Mouse (Mus musculus): ENCODE measurements around the gene Il1b. TPM values are rescaled to one million over a fixed set of nuclear protein-coding genes. Genes with fewer than 3 reads are reported as not detected.

The Il1b gene
- total and polyA plus RNA-seq, 2 experiments from 2014 or later: 0.27 TPM; not detected in 1

GRCm38 (mm10) chr2:129398176-129398575 is 27.2 kb upstream of the Il1b start:
- ATAC-seq (ENCODE audit: insufficient read depth, low read depth): no peak
- 62% methylated on average over 3 of the region's 3 CpGs for WGBS

GRCm38 (mm10) chr2:129393524-129393923 is 22.6 kb upstream of the Il1b start:
- Histone ChIP-seq H3K36me3 (replicated peaks; ENCODE audit: control insufficient read depth, insufficient read depth, low read length) (no peaks in the 10 kb centered on the region), H3K4me3 (ENCODE audit: low read depth, low read length) (no peak overlapping the region), H3K9ac (replicated peaks; ENCODE audit: low read depth, low read length) (no peak overlapping the region), H3K4me2 (ENCODE audit: low read depth, low read length) (no peak overlapping the region), H3K27ac (ENCODE audit: low read depth) (no peak overlapping the region), H3K4me1 (ENCODE audit: control insufficient read depth, insufficient read depth) (no peaks in the 10 kb centered on the region), H3K9me3 (replicated peaks; ENCODE audit: control insufficient read depth, low read length) (no peaks in the 10 kb centered on the region), H3K27me3 (ENCODE audit: control insufficient read depth, insufficient read depth, low read length) (no peaks in the 10 kb centered on the region)
- TF ChIP-seq CTCF (IDR thresholded peaks at IDR 0.05; ENCODE audit: low read depth) (peak; percentile 64), EP300 (IDR thresholded peaks at IDR 0.05; ENCODE audit: low read depth) (no peak)
- 23% methylated on average over 6 of the region's 6 CpGs for WGBS
- DNase-seq (ENCODE audit: low spot score) (peak; percentile 29), ATAC-seq (ENCODE audit: insufficient read depth, low read depth) (no peak; the same call in 1 of the 2 replicates)

More at GRCm38 (mm10) chr2:129398176-129398575, 27.2 kb upstream of the Il1b start:
- H3K4me1 ChIP-seq (ENCODE audit: control insufficient read depth, insufficient read depth): no peaks in the 10 kb centered on the region
- no peaks in the 10 kb centered on the region for H3K27me3 ChIP-seq (ENCODE audit: control insufficient read depth, insufficient read depth, low read length)
- no peak overlapping the region for H3K27ac ChIP-seq (ENCODE audit: low read depth)
- H3K9ac ChIP-seq (replicated peaks; ENCODE audit: low read depth, low read length): no peak overlapping the region
- TF ChIP-seq EP300 (IDR thresholded peaks at IDR 0.05; ENCODE audit: low read depth) (no peak), CTCF (IDR thresholded peaks at IDR 0.05; ENCODE audit: low read depth) (no peak)
- DNase-seq (ENCODE audit: low spot score): no peak
- H3K9me3 ChIP-seq (replicated peaks; ENCODE audit: control insufficient read depth, low read length): no peaks in the 10 kb centered on the region
- H3K36me3 ChIP-seq (replicated peaks; ENCODE audit: control insufficient read depth, insufficient read depth, low read length): no peaks in the 10 kb centered on the region
- no peak overlapping the region for H3K4me2 ChIP-seq (ENCODE audit: low read depth, low read length)
- no peak overlapping the region for H3K4me3 ChIP-seq (ENCODE audit: low read depth, low read length)

- Histone ChIP-seq H3K9me3 (replicated peaks; ENCODE audit: control insufficient read depth, low read length) (no peaks in the 10 kb centered on the region), H3K27ac (ENCODE audit: low read depth) (no peak overlapping the region), H3K9ac (replicated peaks; ENCODE audit: low read depth, low read length) (no peak overlapping the region), H3K4me2 (ENCODE audit: low read depth, low read length) (no peak overlapping the region), H3K27me3 (ENCODE audit: control insufficient read depth, insufficient read depth, low read length) (no peaks in the 10 kb centered on the region), H3K36me3 (replicated peaks; ENCODE audit: control insufficient read depth, insufficient read depth, low read length) (no peaks in the 10 kb centered on the region), H3K4me3 (ENCODE audit: low read depth, low read length) (no peak overlapping the region), H3K4me1 (ENCODE audit: control insufficient read depth, insufficient read depth) (no peaks in the 10 kb centered on the region)
- ATAC-seq (ENCODE audit: insufficient read depth, low read depth) (no peak), DNase-seq (ENCODE audit: low spot score) (no peak)
- TF ChIP-seq CTCF (IDR thresholded peaks at IDR 0.05; ENCODE audit: low read depth): no peak
- TF ChIP-seq EP300 (IDR thresholded peaks at IDR 0.05; ENCODE audit: low read depth): no peak
- 79% methylated on average over 5 of the region's 5 CpGs for WGBS
Measured at GRCm38 (mm10) chr2:129390161-129390560, 19.2 kb upstream of the Il1b start.

GRCm38 (mm10) chr2:129389323-129389722 is 18.4 kb upstream of the Il1b start:
- no peaks in the 10 kb centered on the region for H3K27me3 ChIP-seq (ENCODE audit: control insufficient read depth, insufficient read depth, low read length)
- no peak overlapping the region for H3K4me3 ChIP-seq (ENCODE audit: low read depth, low read length)
- H3K36me3 ChIP-seq (replicated peaks; ENCODE audit: control insufficient read depth, insufficient read depth, low read length): no peaks in the 10 kb centered on the region
- WGBS: 49% methylated on average over 2 of the region's 2 CpGs
- H3K9me3 ChIP-seq (replicated peaks; ENCODE audit: control insufficient read depth, low read length): no peaks in the 10 kb centered on the region
- no peak overlapping the region for H3K9ac ChIP-seq (replicated peaks; ENCODE audit: low read depth, low read length)
- no peak overlapping the region for H3K27ac ChIP-seq (ENCODE audit: low read depth)
- H3K4me2 ChIP-seq (ENCODE audit: low read depth, low read length): no peak overlapping the region
- TF ChIP-seq CTCF (IDR thresholded peaks at IDR 0.05; ENCODE audit: low read depth) (no peak), EP300 (IDR thresholded peaks at IDR 0.05; ENCODE audit: low read depth) (no peak)
- no peak for DNase-seq (ENCODE audit: low spot score)
- ATAC-seq (ENCODE audit: insufficient read depth, low read depth): peak; percentile 41; the same call in 1 of the 2 replicates
- peaks cover 1% of the 10 kb centered on the region; the same call in 1 of the 2 replicates for H3K4me1 ChIP-seq (ENCODE audit: control insufficient read depth, insufficient read depth)

- Histone ChIP-seq H3K9me3 (replicated peaks; ENCODE audit: control insufficient read depth, low read length) (no peaks in the 10 kb centered on the region), H3K4me2 (ENCODE audit: low read depth, low read length) (no peak overlapping the region), H3K4me3 (ENCODE audit: low read depth, low read length) (no peak overlapping the region), H3K9ac (replicated peaks; ENCODE audit: low read depth, low read length) (no peak overlapping the region), H3K4me1 (ENCODE audit: control insufficient read depth, insufficient read depth) (peaks cover 11% of the 10 kb centered on the region; the same call in 1 of the 2 replicates), H3K36me3 (replicated peaks; ENCODE audit: control insufficient read depth, insufficient read depth, low read length) (no peaks in the 10 kb centered on the region), H3K27me3 (ENCODE audit: control insufficient read depth, insufficient read depth, low read length) (no peaks in the 10 kb centered on the region), H3K27ac (ENCODE audit: low read depth) (no peak overlapping the region)
- TF ChIP-seq EP300 (IDR thresholded peaks at IDR 0.05; ENCODE audit: low read depth): no peak
- no peak for TF ChIP-seq CTCF (IDR thresholded peaks at IDR 0.05; ENCODE audit: low read depth)
- DNase-seq (ENCODE audit: low spot score): no peak
- WGBS: 70% methylated on average over 3 of the region's 3 CpGs
- no peak for ATAC-seq (ENCODE audit: insufficient read depth, low read depth)
Measured at GRCm38 (mm10) chr2:129385331-129385730, 14.4 kb upstream of the Il1b start.

- 62% methylated on average over 8 of the region's 8 CpGs for WGBS
- Histone ChIP-seq H3K4me3 (ENCODE audit: low read depth, low read length) (no peak overlapping the region), H3K36me3 (replicated peaks; ENCODE audit: control insufficient read depth, insufficient read depth, low read length) (no peaks in the 10 kb centered on the region), H3K4me1 (ENCODE audit: control insufficient read depth, insufficient read depth) (peaks cover 11% of the 10 kb centered on the region; the same call in 1 of the 2 replicates), H3K27ac (ENCODE audit: low read depth) (peak overlapping the region; percentile 88), H3K9ac (replicated peaks; ENCODE audit: low read depth, low read length) (0 out of 2 replicates have a peak overlapping the region, but pooled peaks have one; percentile 10), H3K27me3 (ENCODE audit: control insufficient read depth, insufficient read depth, low read length) (no peaks in the 10 kb centered on the region), H3K4me2 (ENCODE audit: low read depth, low read length) (no peak overlapping the region), H3K9me3 (replicated peaks; ENCODE audit: control insufficient read depth, low read length) (no peaks in the 10 kb centered on the region)
- no peak; the same call in 1 of the 2 replicates for TF ChIP-seq EP300 (IDR thresholded peaks at IDR 0.05; ENCODE audit: low read depth)
- no peak for TF ChIP-seq CTCF (IDR thresholded peaks at IDR 0.05; ENCODE audit: low read depth)
- DNase-seq (ENCODE audit: low spot score): no peak
- peak; percentile 31 for ATAC-seq (ENCODE audit: insufficient read depth, low read depth)
Measured at GRCm38 (mm10) chr2:129384272-129384660, 13.3 kb upstream of the Il1b start.
